Mouse (Mus musculus): ENCODE data around the gene Gm17482.

DNA sequence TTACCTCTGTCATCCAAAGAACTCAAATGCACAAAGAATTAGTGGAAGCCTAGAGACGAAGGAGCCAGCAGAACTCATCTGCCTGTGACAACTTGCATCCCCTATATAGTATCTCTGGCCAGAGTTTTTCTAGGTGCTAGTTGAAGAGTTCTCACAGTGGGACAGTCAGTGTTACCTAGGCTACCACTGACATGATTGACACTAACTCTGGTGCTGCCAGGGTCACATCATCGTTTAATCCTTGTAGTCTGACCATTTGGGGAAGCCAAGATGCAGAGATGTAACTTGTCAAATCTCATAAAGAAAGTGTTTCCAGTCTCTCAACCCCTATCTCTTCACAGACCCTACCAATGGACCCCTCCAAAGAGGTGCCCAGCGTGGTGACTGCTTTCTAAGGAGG, 44.2 kb downstream of the Gm17482 start:
- no peak for TF ChIP-seq POLR2A (IDR thresholded peaks at IDR 0.05; ENCODE audit: extremely low read depth, insufficient read depth, low read length)
- TF ChIP-seq CTCF (IDR thresholded peaks at IDR 0.05; ENCODE audit: extremely low read depth, insufficient read depth, low read length), result no peak

All from cortical plate, adult 2 months (tissue).